Mouse (Mus musculus): ENCODE data around the gene Cttn. TPM values are rescaled to one million over a fixed set of nuclear protein-coding genes. Genes with fewer than 3 reads are reported as not detected.
A peak's percentile ranks its signal among the peaks of the same experiment; 100 is the strongest.

The Cttn gene
- total RNA-seq, 1 experiment from 2014 or later = 274 TPM

GRCm38 (mm10) chr7:144449637-144450570 lies 20.9 kb downstream of the Cttn start:
- peak; percentile 100 for DNase-seq

GRCm38 (mm10) chr7:144448186-144448585 lies 22.6 kb downstream of the Cttn start:
- DNase-seq = no peak

- DNase-seq = no peak
Measured at GRCm38 (mm10) chr7:144447146-144447545, 23.7 kb downstream of the Cttn start.

GRCm38 (mm10) chr7:144444788-144445187 lies 26.0 kb downstream of the Cttn start:
- no peak for DNase-seq

- no peak for DNase-seq
Measured at GRCm38 (mm10) chr7:144441976-144442375, 28.8 kb downstream of the Cttn start.

- DNase-seq = no peak
Measured at GRCm38 (mm10) chr7:144441466-144441865, 29.3 kb downstream of the Cttn start.

GRCm38 (mm10) chr7:144438811-144439210 lies 32.0 kb downstream of the Cttn start:
- no peak for DNase-seq

- no peak for DNase-seq
Measured at GRCm38 (mm10) chr7:144432920-144433319, 37.9 kb downstream of the Cttn start.

GRCm38 (mm10) chr7:144427460-144427859 lies 43.3 kb downstream of the Cttn start:
- no peak for DNase-seq

GRCm38 (mm10) chr7:144426594-144426993 lies 44.2 kb downstream of the Cttn start:
- DNase-seq = no peak

GRCm38 (mm10) chr7:144425953-144426352 lies 44.9 kb downstream of the Cttn start:
- peak; percentile 72 for DNase-seq

- no peak for DNase-seq
Measured at GRCm38 (mm10) chr7:144421478-144421877, 49.3 kb downstream of the Cttn start.

GRCm38 (mm10) chr7:144420552-144420951 lies 50.3 kb downstream of the Cttn start:
- DNase-seq = no peak

GRCm38 (mm10) chr7:144417644-144418343 lies 53.0 kb downstream of the Cttn start:
- peak; percentile 73 for DNase-seq

GRCm38 (mm10) chr7:144417234-144417633 lies 53.6 kb downstream of the Cttn start:
- DNase-seq = no peak

GRCm38 (mm10) chr7:144415795-144416194 lies 55.0 kb downstream of the Cttn start:
- no peak for DNase-seq

GRCm38 (mm10) chr7:144414632-144415031 lies 56.2 kb downstream of the Cttn start:
- no peak for DNase-seq

GRCm38 (mm10) chr7:144411967-144412906 lies 58.6 kb downstream of the Cttn start:
- DNase-seq = no peak

- no peak for DNase-seq
Measured at GRCm38 (mm10) chr7:144409682-144410081, 61.1 kb downstream of the Cttn start.

GRCm38 (mm10) chr7:144408464-144409000 lies 62.3 kb downstream of the Cttn start:
- DNase-seq = no peak

- no peak for DNase-seq
Measured at GRCm38 (mm10) chr7:144407675-144408074, 63.1 kb downstream of the Cttn start.

- no peak for DNase-seq
Measured at GRCm38 (mm10) chr7:144402492-144402891, 68.3 kb downstream of the Cttn start.

Data from adrenal gland, postnatal 25 days (tissue).